Mouse (Mus musculus) G1E (cell line): ENCODE data around the gene Sema5a.

ENCODE experiments used
- CTCF ChIP-seq: IDR thresholded peaks from 2 replicates; pipeline ENCODE4 v1.5.1; 2012; ENCODE audit warnings: low read depth, low read length, inconsistent platforms, mixed read lengths
- GATA1 ChIP-seq: IDR thresholded peaks from 2 replicates; pipeline ENCODE4 v1.6.1; 2012; ENCODE audit warnings: borderline replicate concordance, low read length, inconsistent platforms, mixed read lengths
- GATA2 ChIP-seq: IDR thresholded peaks from 2 replicates; pipeline ENCODE4 v1.6.1; 2012; ENCODE audit warnings: low read depth, low read length, inconsistent platforms, borderline replicate concordance
- POLR2AphosphoS5 ChIP-seq: IDR thresholded peaks from 2 replicates; pipeline ENCODE4 v1.6.1; 2012; ENCODE audit warnings: low read depth, low read length, inconsistent platforms; ENCODE audit not compliant: insufficient replicate concordance
- TAL1 ChIP-seq: conservative IDR thresholded peaks from 2 replicates; pipeline ENCODE4 v1.6.1; 2012; ENCODE audit warnings: low read depth, low read length, inconsistent platforms, mixed read lengths

DNA sequence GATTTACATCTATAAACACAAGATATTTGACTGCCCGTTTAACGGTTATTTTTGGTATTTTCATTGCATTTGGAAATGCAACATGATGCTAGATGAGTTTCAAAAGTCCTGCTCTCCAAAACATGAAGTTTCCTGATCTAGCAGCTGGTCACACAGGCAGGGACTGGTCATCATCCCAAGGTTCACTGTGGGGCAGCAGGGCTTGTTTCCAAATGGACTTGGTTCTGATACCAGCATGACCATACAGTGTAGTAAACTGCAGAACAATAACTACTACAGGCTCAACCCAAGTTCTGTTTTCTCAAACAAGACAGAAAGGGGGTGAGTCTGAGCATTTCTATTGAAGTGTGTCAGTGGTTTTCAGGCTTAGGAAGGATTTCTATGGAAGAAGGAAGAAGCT lies 314.3 kb downstream of the Sema5a start:
- no peak for TF ChIP-seq CTCF
- no peak for TF ChIP-seq TAL1
- no peak for TF ChIP-seq GATA1
- TF ChIP-seq POLR2AphosphoS5 = no peak
- TF ChIP-seq GATA2 = no peak
